Mouse (Mus musculus): Measurements from ENCODE around the gene Vinac1. TPM values are rescaled to one million over a fixed set of nuclear protein-coding genes. Genes with fewer than 3 reads are reported as not detected.

Gene Vinac1
- 0.06 and 0.17 TPM in 2 replicates for polyA plus RNA-seq (2016; fragmentation: Nextera tagmentation; extraction: Ambion mirVana)

- no peaks in the 10 kb centered on the region for H3K4me1 ChIP-seq (replicated peaks)
- WGBS = 84% methylated on average over 8 of the region's 8 CpGs
- no peak within 1 kb of the TSS for H3K27ac ChIP-seq
- H3K9ac ChIP-seq (replicated peaks) = no peak within 1 kb of the TSS
- no peak for ATAC-seq (ENCODE audit: insufficient number of reproducible peaks, insufficient read depth, low FRiP score, low TSS enrichment, low read depth)
- no peaks in the 10 kb centered on the region for H3K27me3 ChIP-seq
- no peak within 1 kb of the TSS for H3K4me2 ChIP-seq
- H3K4me3 ChIP-seq (replicated peaks) = no peak within 1 kb of the TSS
- H3K36me3 ChIP-seq = no peaks in the 10 kb centered on the region
- H3K9me3 ChIP-seq = no peaks in the 10 kb centered on the region
Observed at GRCm38 (mm10) chr2:129047811-129048210, at the start of gene Vinac1. Vinac1 (minus strand) TSS chr2:129048172.

GRCm38 (mm10) chr2:129093926-129094724 is 46.2 kb upstream of the Vinac1 start:
- 89% methylated on average over 18 of the region's 18 CpGs for WGBS
- Histone ChIP-seq H3K9ac (replicated peaks) (no peak overlapping the region), H3K36me3 (peaks cover 57% of the 10 kb centered on the region), H3K27ac (no peak overlapping the region), H3K4me3 (replicated peaks) (no peak overlapping the region), H3K4me1 (replicated peaks) (no peaks in the 10 kb centered on the region), H3K27me3 (no peaks in the 10 kb centered on the region), H3K4me2 (no peak overlapping the region), H3K9me3 (no peaks in the 10 kb centered on the region)
- ATAC-seq (ENCODE audit: insufficient number of reproducible peaks, insufficient read depth, low FRiP score, low TSS enrichment, low read depth) = no peak

GRCm38 (mm10) chr2:129092810-129093209 is 44.8 kb upstream of the Vinac1 start:
- no peaks in the 10 kb centered on the region for H3K9me3 ChIP-seq
- no peak overlapping the region for H3K4me2 ChIP-seq
- H3K27ac ChIP-seq = no peak overlapping the region
- WGBS = 92% methylated on average over 12 of the region's 12 CpGs
- H3K27me3 ChIP-seq = no peaks in the 10 kb centered on the region
- no peak overlapping the region for H3K9ac ChIP-seq (replicated peaks)
- H3K36me3 ChIP-seq = peaks cover 67% of the 10 kb centered on the region
- no peaks in the 10 kb centered on the region for H3K4me1 ChIP-seq (replicated peaks)
- no peak overlapping the region for H3K4me3 ChIP-seq (replicated peaks)
- no peak for ATAC-seq (ENCODE audit: insufficient number of reproducible peaks, insufficient read depth, low FRiP score, low TSS enrichment, low read depth)

GRCm38 (mm10) chr2:129090370-129090769 is 42.4 kb upstream of the Vinac1 start:
- WGBS = 69% methylated on average over 4 of the region's 4 CpGs
- Histone ChIP-seq H3K36me3 (peaks cover 91% of the 10 kb centered on the region), H3K4me2 (no peak overlapping the region), H3K9me3 (no peaks in the 10 kb centered on the region), H3K4me1 (replicated peaks) (no peaks in the 10 kb centered on the region), H3K4me3 (replicated peaks) (no peak overlapping the region), H3K9ac (replicated peaks) (no peak overlapping the region), H3K27ac (no peak overlapping the region), H3K27me3 (no peaks in the 10 kb centered on the region)
- ATAC-seq (ENCODE audit: insufficient number of reproducible peaks, insufficient read depth, low FRiP score, low TSS enrichment, low read depth) = no peak

- Histone ChIP-seq H3K4me2 (no peak overlapping the region), H3K36me3 (peaks cover 78% of the 10 kb centered on the region), H3K27me3 (no peaks in the 10 kb centered on the region), H3K9me3 (no peaks in the 10 kb centered on the region), H3K4me3 (replicated peaks) (no peak overlapping the region), H3K27ac (no peak overlapping the region), H3K4me1 (replicated peaks) (no peaks in the 10 kb centered on the region), H3K9ac (replicated peaks) (no peak overlapping the region)
- no peak for ATAC-seq (ENCODE audit: insufficient number of reproducible peaks, insufficient read depth, low FRiP score, low TSS enrichment, low read depth)
- 88% methylated on average over 1 of the region's 1 CpGs for WGBS
Observed at GRCm38 (mm10) chr2:129087520-129087919, 39.5 kb upstream of the Vinac1 start.

- no peak overlapping the region for H3K9ac ChIP-seq (replicated peaks)
- no peaks in the 10 kb centered on the region for H3K27me3 ChIP-seq
- H3K4me1 ChIP-seq (replicated peaks) = no peaks in the 10 kb centered on the region
- no peak overlapping the region for H3K4me2 ChIP-seq
- no peaks in the 10 kb centered on the region for H3K9me3 ChIP-seq
- H3K27ac ChIP-seq = no peak overlapping the region
- no peak overlapping the region for H3K4me3 ChIP-seq (replicated peaks)
- peaks cover 77% of the 10 kb centered on the region for H3K36me3 ChIP-seq
- ATAC-seq (ENCODE audit: insufficient number of reproducible peaks, insufficient read depth, low FRiP score, low TSS enrichment, low read depth) = no peak
- WGBS = 49% methylated on average over 2 of the region's 2 CpGs
Observed at GRCm38 (mm10) chr2:129084959-129085358, 37.0 kb upstream of the Vinac1 start.

GRCm38 (mm10) chr2:129083514-129083913 is 35.5 kb upstream of the Vinac1 start:
- Histone ChIP-seq H3K4me1 (replicated peaks) (no peaks in the 10 kb centered on the region), H3K4me2 (no peak overlapping the region), H3K4me3 (replicated peaks) (no peak overlapping the region), H3K27me3 (no peaks in the 10 kb centered on the region), H3K36me3 (peaks cover 76% of the 10 kb centered on the region), H3K9me3 (no peaks in the 10 kb centered on the region), H3K9ac (replicated peaks) (no peak overlapping the region), H3K27ac (no peak overlapping the region)
- ATAC-seq (ENCODE audit: insufficient number of reproducible peaks, insufficient read depth, low FRiP score, low TSS enrichment, low read depth) = no peak
- 86% methylated on average over 5 of the region's 5 CpGs for WGBS

- Histone ChIP-seq H3K4me2 (no peak overlapping the region), H3K9me3 (no peaks in the 10 kb centered on the region), H3K27ac (no peak overlapping the region), H3K4me1 (replicated peaks) (no peaks in the 10 kb centered on the region), H3K27me3 (no peaks in the 10 kb centered on the region), H3K9ac (replicated peaks) (no peak overlapping the region), H3K36me3 (peaks cover 79% of the 10 kb centered on the region), H3K4me3 (replicated peaks) (no peak overlapping the region)
- 70% methylated on average over 13 of the region's 13 CpGs for WGBS
- no peak for ATAC-seq (ENCODE audit: insufficient number of reproducible peaks, insufficient read depth, low FRiP score, low TSS enrichment, low read depth)
Observed at GRCm38 (mm10) chr2:129081097-129081496, 33.1 kb upstream of the Vinac1 start.

- H3K9me3 ChIP-seq = no peaks in the 10 kb centered on the region
- no peaks in the 10 kb centered on the region for H3K4me1 ChIP-seq (replicated peaks)
- H3K27me3 ChIP-seq = no peaks in the 10 kb centered on the region
- H3K9ac ChIP-seq (replicated peaks) = no peak overlapping the region
- H3K4me2 ChIP-seq = no peak overlapping the region
- WGBS = 81% methylated on average over 2 of the region's 2 CpGs
- no peak for ATAC-seq (ENCODE audit: insufficient number of reproducible peaks, insufficient read depth, low FRiP score, low TSS enrichment, low read depth)
- peaks cover 68% of the 10 kb centered on the region for H3K36me3 ChIP-seq
- H3K4me3 ChIP-seq (replicated peaks) = no peak overlapping the region
- H3K27ac ChIP-seq = no peak overlapping the region
Observed at GRCm38 (mm10) chr2:129079194-129079593, 31.2 kb upstream of the Vinac1 start.

- Histone ChIP-seq H3K9me3 (no peaks in the 10 kb centered on the region), H3K4me1 (replicated peaks) (no peaks in the 10 kb centered on the region), H3K4me3 (replicated peaks) (no peak overlapping the region), H3K27me3 (no peaks in the 10 kb centered on the region), H3K27ac (no peak overlapping the region), H3K9ac (replicated peaks) (no peak overlapping the region), H3K4me2 (no peak overlapping the region), H3K36me3 (peaks cover 68% of the 10 kb centered on the region)
- WGBS = 88% methylated on average over 3 of the region's 3 CpGs
- no peak for ATAC-seq (ENCODE audit: insufficient number of reproducible peaks, insufficient read depth, low FRiP score, low TSS enrichment, low read depth)
Observed at GRCm38 (mm10) chr2:129078313-129078712, 30.3 kb upstream of the Vinac1 start.

GRCm38 (mm10) chr2:129070296-129070695 is 22.3 kb upstream of the Vinac1 start:
- H3K36me3 ChIP-seq = peaks cover 13% of the 10 kb centered on the region; the same call in 1 of the 2 replicates
- no peak overlapping the region for H3K9ac ChIP-seq (replicated peaks)
- no peak overlapping the region for H3K27ac ChIP-seq
- no peak overlapping the region for H3K4me3 ChIP-seq (replicated peaks)
- H3K4me2 ChIP-seq = no peak overlapping the region
- no peak for ATAC-seq (ENCODE audit: insufficient number of reproducible peaks, insufficient read depth, low FRiP score, low TSS enrichment, low read depth)
- H3K4me1 ChIP-seq (replicated peaks) = peaks cover 16% of the 10 kb centered on the region
- 87% methylated on average over 3 of the region's 3 CpGs for WGBS
- no peaks in the 10 kb centered on the region for H3K9me3 ChIP-seq
- H3K27me3 ChIP-seq = no peaks in the 10 kb centered on the region

GRCm38 (mm10) chr2:129066326-129066725 is 18.4 kb upstream of the Vinac1 start:
- Histone ChIP-seq H3K4me1 (replicated peaks) (peaks cover 22% of the 10 kb centered on the region), H3K27ac (peak overlapping the region; percentile 80), H3K9me3 (no peaks in the 10 kb centered on the region), H3K36me3 (peaks cover 13% of the 10 kb centered on the region; the same call in 1 of the 2 replicates), H3K4me3 (replicated peaks) (peak overlapping the region; percentile 84), H3K9ac (replicated peaks) (peak overlapping the region; percentile 81), H3K4me2 (peak overlapping the region; percentile 73), H3K27me3 (no peaks in the 10 kb centered on the region)
- peak; percentile 74; the same call in 1 of the 2 replicates for ATAC-seq (ENCODE audit: insufficient number of reproducible peaks, insufficient read depth, low FRiP score, low TSS enrichment, low read depth)
- under 1% methylated on average over 20 of the region's 20 CpGs for WGBS

All from limb, embryonic 12.5 days (tissue).